Mouse (Mus musculus) skeletal muscle tissue, adult 2 months (tissue): Measurements from ENCODE around the gene Cd2bp2.

Experiments used
- DNase-seq: peaks from one replicate; pipeline ENCODE4 v3.0.0-alpha.2; 2012; ENCODE audit warnings: low read depth, low spot score

Gene Cd2bp2

GRCm38 (mm10) chr7:127142666-127143065 is 53.2 kb downstream of the Cd2bp2 start:
- DNase-seq = no peak

- DNase-seq = no peak
Observed at GRCm38 (mm10) chr7:127142214-127142613, 53.6 kb downstream of the Cd2bp2 start.
